Mouse (Mus musculus) cortical plate, adult 2 months (tissue): ENCODE measurements around the gene H2-T3.
"Not testable (repeated sequence)": the region's sequence is repeated elsewhere in the genome, so short reads cannot be mapped to it uniquely, and the experiment has no call there.

ENCODE experiments used
- CTCF ChIP-seq: fragments of 200-500 bp; IDR thresholded peaks from 2 replicates; pipeline ENCODE4 v1.5.1; 2011; ENCODE audit warnings: mild to moderate bottlenecking, control low read depth, low read length; ENCODE audit not compliant: insufficient read depth; ENCODE audit errors: extremely low read depth
- POLR2A ChIP-seq: fragments of 200-500 bp; IDR thresholded peaks from 2 replicates; pipeline ENCODE4 v1.6.1; 2011; ENCODE audit warnings: mild to moderate bottlenecking, low read length, control low read depth; ENCODE audit not compliant: insufficient read depth; ENCODE audit errors: extremely low read depth

GRCm38 (mm10) chr17:36146937-36147336 lies 43.1 kb downstream of the H2-T3 start:
- TF ChIP-seq CTCF, POLR2A: not testable (repeated sequence)
